Mouse (Mus musculus) C2C12 (cell line): ENCODE results near the gene Esrrb.

Experiments
- CTCF ChIP-seq: IDR thresholded peaks from one replicate; pipeline ENCODE4 v1.5.1; 2011; ENCODE audit not compliant: control insufficient read depth, insufficient read depth, insufficient read length
- FOSL1 ChIP-seq: IDR thresholded peaks from one replicate; pipeline ENCODE4 v1.8.0; 2011; ENCODE audit warnings: mild to moderate bottlenecking, low read length; ENCODE audit not compliant: poor library complexity, insufficient read depth, severe bottlenecking
- MYOD1 ChIP-seq: IDR thresholded peaks from one replicate; pipeline ENCODE4 v1.6.1; 2011; ENCODE audit warnings: low read depth; ENCODE audit not compliant: control insufficient read depth, insufficient read length

DNA sequence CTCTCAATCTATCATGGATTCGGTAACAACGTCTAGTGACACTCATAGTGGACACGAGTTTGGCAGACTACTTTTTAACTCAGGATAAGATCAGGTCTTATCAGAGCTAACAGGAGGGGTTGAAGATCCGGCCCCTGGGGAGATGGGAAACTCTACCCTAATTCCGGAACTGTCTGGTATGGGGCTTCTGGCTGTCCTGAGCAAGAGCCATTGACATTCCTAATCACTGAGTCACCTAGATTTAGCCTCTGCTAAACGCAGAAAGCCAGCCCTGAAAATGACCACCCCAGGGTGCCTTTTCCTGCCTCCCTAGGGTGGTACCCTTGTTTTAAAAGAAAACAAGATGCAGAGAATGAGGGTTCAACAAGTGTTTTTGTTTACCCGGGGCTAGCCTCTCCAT is 34.4 kb downstream of the Esrrb start:
- no peak for TF ChIP-seq CTCF
- no peak for TF ChIP-seq MYOD1
- peak; percentile 46 for TF ChIP-seq FOSL1
